Mouse (Mus musculus): ENCODE results near the gene Yipf1. TPM values are rescaled to one million over a fixed set of nuclear protein-coding genes. Genes with fewer than 3 reads are reported as not detected.

Yipf1 gene
- polyA plus RNA-seq, 1 experiment, result 37.3 TPM

DNA sequence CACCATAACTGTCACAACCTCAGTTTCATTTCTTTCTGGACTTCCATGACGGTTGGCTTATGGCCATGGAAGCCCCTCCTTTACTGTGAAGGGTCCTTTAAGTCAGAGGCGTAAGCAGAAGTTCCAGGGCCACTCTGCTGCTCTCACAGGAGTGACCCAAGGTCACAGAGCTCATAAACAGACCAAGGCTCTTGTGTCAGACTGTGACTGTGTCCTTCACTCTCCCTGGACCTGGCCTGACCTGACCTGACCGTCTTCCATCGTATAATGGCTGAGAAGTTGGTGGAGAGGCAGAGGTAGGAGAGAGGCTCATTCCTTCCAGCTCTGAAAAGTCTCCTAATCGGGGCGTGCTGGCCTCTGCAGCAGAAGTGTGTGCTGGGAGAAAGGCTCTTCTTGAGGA is 33.1 kb downstream of the Yipf1 start:
- Histone ChIP-seq H3K4me2 (ENCODE audit: low read depth) (no peak overlapping the region), H3ac (ENCODE audit: control insufficient read depth, insufficient read length) (no peak overlapping the region), H3K27me3 (ENCODE audit: control insufficient read depth, insufficient read depth, insufficient read length) (no peaks in the 10 kb centered on the region), H3K79me2 (ENCODE audit: control insufficient read depth, insufficient read depth) (no peaks in the 10 kb centered on the region), H3K36me3 (ENCODE audit: control insufficient read depth, insufficient read depth) (peaks cover 5% of the 10 kb centered on the region), H3K4me3 (no peak overlapping the region)
- TF ChIP-seq TCF12 (IDR thresholded peaks at IDR 0.05; ENCODE audit: insufficient read depth, poor library complexity, severe bottlenecking) (no peak), MYOG (IDR thresholded peaks at IDR 0.05; ENCODE audit: control insufficient read depth in 1 of 3, insufficient read depth in 1 of 3, insufficient read length in 2 of 3, low read depth in 2 of 3) (no peak), REST (IDR thresholded peaks at IDR 0.05; ENCODE audit: insufficient read depth, insufficient read length) (no peak), CEBPB (IDR thresholded peaks at IDR 0.05; ENCODE audit: insufficient read depth, poor library complexity, severe bottlenecking) (no peak), SRF (IDR thresholded peaks at IDR 0.05; ENCODE audit: control insufficient read depth, insufficient read length, low read depth) (no peak), MYOD1 (IDR thresholded peaks at IDR 0.05; ENCODE audit: control insufficient read depth in 1 of 3, insufficient read length in 2 of 3, low read depth in 2 of 3) (no peak), E2F4 (IDR thresholded peaks at IDR 0.05; ENCODE audit: insufficient read depth) (no peak), POLR2AphosphoS2 (IDR thresholded peaks at IDR 0.05; ENCODE audit: insufficient read length, low read depth) (no peak), TCF3 (IDR thresholded peaks at IDR 0.05; ENCODE audit: insufficient read length, low read depth) (no peak), POLR2A (IDR thresholded peaks at IDR 0.05; ENCODE audit: insufficient read length, low read depth) (no peak), USF1 (IDR thresholded peaks at IDR 0.05; ENCODE audit: low read depth) (no peak), MAX (IDR thresholded peaks at IDR 0.05; ENCODE audit: low read depth) (no peak)

DNA sequence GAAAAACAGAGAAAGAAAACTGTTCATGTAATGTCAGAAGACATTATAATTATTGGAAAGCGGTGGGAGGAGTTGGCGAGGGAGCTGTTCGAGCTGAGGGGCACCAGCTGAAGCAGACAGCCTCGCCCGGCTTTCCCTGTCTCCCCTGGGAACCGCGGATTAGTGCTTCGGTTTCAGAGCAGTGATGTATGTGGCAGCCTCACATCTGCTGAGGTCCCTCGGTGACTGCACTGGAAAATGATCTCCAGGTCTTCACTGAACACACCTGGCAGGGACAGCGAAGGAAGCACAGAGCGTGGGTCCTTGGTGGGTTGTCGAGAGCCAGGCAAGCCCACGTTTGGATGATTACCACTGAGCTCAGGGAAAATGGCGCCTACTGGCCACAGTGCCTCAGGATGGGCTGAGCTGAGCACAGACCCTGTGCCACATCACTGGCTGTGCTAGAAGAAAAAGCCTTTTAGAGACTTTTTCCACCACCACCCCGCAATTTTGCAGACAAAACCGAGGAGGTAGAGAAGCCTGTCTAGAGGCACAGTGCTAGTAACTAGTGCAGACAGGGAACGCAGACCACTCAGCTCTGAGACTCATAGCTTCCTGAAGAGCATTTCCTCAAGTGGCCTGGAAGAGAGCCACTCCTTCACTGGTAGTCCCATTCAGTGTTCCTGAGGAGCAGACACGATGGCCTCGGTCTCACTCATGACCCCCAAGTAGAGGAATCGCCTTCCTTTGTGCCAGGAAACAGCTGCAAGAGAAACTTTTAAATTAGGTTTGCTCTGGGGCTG is 34.6 kb downstream of the Yipf1 start:
- Histone ChIP-seq H3ac (ENCODE audit: control insufficient read depth, insufficient read length) (no peak overlapping the region), H3K36me3 (ENCODE audit: control insufficient read depth, insufficient read depth) (no peaks in the 10 kb centered on the region), H3K27me3 (ENCODE audit: control insufficient read depth, insufficient read depth, insufficient read length) (no peaks in the 10 kb centered on the region), H3K79me2 (ENCODE audit: control insufficient read depth, insufficient read depth) (no peaks in the 10 kb centered on the region), H3K4me3 (no peak overlapping the region), H3K4me2 (ENCODE audit: low read depth) (no peak overlapping the region)
- no peak for TF ChIP-seq TCF3 (IDR thresholded peaks at IDR 0.05; ENCODE audit: insufficient read length, low read depth)
- no peak for TF ChIP-seq REST (IDR thresholded peaks at IDR 0.05; ENCODE audit: insufficient read depth, insufficient read length)
- TF ChIP-seq CEBPB (IDR thresholded peaks at IDR 0.05; ENCODE audit: insufficient read depth, poor library complexity, severe bottlenecking), result no peak
- no peak for TF ChIP-seq MAX (IDR thresholded peaks at IDR 0.05; ENCODE audit: low read depth)
- TF ChIP-seq SRF (IDR thresholded peaks at IDR 0.05; ENCODE audit: control insufficient read depth, insufficient read length, low read depth), result no peak
- no peak for TF ChIP-seq MYOG (IDR thresholded peaks at IDR 0.05; ENCODE audit: control insufficient read depth in 1 of 3, insufficient read depth in 1 of 3, insufficient read length in 2 of 3, low read depth in 2 of 3)
- no peak for TF ChIP-seq MYOD1 (IDR thresholded peaks at IDR 0.05; ENCODE audit: control insufficient read depth in 1 of 3, insufficient read length in 2 of 3, low read depth in 2 of 3)
- TF ChIP-seq E2F4 (IDR thresholded peaks at IDR 0.05; ENCODE audit: insufficient read depth), result no peak
- TF ChIP-seq TCF12 (IDR thresholded peaks at IDR 0.05; ENCODE audit: insufficient read depth, poor library complexity, severe bottlenecking), result no peak
- TF ChIP-seq POLR2AphosphoS2 (IDR thresholded peaks at IDR 0.05; ENCODE audit: insufficient read length, low read depth), result no peak
- no peak for TF ChIP-seq POLR2A (IDR thresholded peaks at IDR 0.05; ENCODE audit: insufficient read length, low read depth)
- TF ChIP-seq USF1 (IDR thresholded peaks at IDR 0.05; ENCODE audit: low read depth), result no peak

DNA sequence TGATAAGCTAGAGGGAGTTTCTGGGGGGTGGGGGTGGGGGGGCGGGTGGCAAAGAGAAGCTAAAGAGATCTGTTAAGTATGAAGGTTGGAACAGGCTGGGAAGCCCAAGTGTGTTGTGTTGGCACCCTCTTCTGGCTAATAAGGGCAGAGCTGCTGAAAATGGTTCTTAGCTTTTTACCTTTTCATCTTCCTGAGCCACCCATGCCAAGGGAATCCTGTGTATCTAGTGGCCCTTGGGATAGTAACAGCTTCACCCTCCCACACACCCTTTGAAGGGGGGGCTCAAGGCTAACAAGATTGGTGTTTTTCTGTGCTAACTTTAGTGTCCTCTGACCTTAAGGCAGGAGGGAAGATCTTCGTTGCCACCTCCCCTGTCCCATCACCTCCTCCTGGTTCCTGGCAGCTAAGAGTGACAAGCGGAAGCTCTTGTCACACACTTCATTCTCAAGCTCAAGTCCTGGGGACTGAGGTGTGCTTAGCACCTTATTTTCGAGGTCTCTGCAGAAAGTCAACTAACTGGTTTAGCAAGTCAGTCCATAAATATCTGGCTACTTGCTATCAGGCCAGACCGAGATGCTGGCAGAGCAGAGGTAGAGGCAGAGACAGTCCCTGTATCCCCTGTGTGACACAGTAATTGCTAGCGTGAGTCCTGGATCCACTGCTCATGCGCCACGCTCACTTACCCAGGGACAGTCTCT is 35.3 kb downstream of the Yipf1 start:
- Histone ChIP-seq H3K4me2 (ENCODE audit: low read depth) (no peak overlapping the region), H3K36me3 (ENCODE audit: control insufficient read depth, insufficient read depth) (no peaks in the 10 kb centered on the region)

DNA sequence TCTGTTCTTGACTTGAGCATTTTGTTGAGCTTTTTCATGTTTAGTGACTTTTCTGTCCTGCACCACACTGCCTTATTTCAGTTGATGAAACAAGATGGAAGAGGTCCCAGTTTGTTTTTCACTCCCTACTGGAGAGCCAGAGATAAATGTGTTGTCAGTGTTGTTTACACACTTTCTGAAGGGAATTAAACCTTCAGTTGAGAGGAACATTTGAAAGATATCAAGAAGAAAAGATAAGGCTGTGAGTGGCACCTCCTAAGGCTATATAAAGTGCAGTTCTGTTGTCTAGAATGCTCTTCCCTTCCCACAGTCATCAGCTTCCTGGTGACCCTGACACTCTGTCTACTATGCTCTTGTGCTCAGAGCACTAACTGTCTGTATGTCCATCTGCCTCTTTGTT is 37.2 kb downstream of the Yipf1 start:
- Histone ChIP-seq H3K4me2 (ENCODE audit: low read depth) (no peak overlapping the region), H3K79me2 (ENCODE audit: control insufficient read depth, insufficient read depth) (no peaks in the 10 kb centered on the region), H3ac (ENCODE audit: control insufficient read depth, insufficient read length) (no peak overlapping the region), H3K36me3 (ENCODE audit: control insufficient read depth, insufficient read depth) (no peaks in the 10 kb centered on the region), H3K27me3 (ENCODE audit: control insufficient read depth, insufficient read depth, insufficient read length) (no peaks in the 10 kb centered on the region), H3K4me3 (no peak overlapping the region)
- no peak for TF ChIP-seq TCF3 (IDR thresholded peaks at IDR 0.05; ENCODE audit: insufficient read length, low read depth)
- TF ChIP-seq TCF12 (IDR thresholded peaks at IDR 0.05; ENCODE audit: insufficient read depth, poor library complexity, severe bottlenecking), result no peak
- no peak for TF ChIP-seq CEBPB (IDR thresholded peaks at IDR 0.05; ENCODE audit: insufficient read depth, poor library complexity, severe bottlenecking)
- no peak for TF ChIP-seq POLR2AphosphoS2 (IDR thresholded peaks at IDR 0.05; ENCODE audit: insufficient read length, low read depth)
- TF ChIP-seq POLR2A (IDR thresholded peaks at IDR 0.05; ENCODE audit: insufficient read length, low read depth), result no peak
- TF ChIP-seq MAX (IDR thresholded peaks at IDR 0.05; ENCODE audit: low read depth), result no peak
- no peak for TF ChIP-seq E2F4 (IDR thresholded peaks at IDR 0.05; ENCODE audit: insufficient read depth)
- TF ChIP-seq USF1 (IDR thresholded peaks at IDR 0.05; ENCODE audit: low read depth), result no peak

More for the DNA sequence above, 35.3 kb downstream of the Yipf1 start:
- Histone ChIP-seq H3K4me3 (no peak overlapping the region), H3K27me3 (ENCODE audit: control insufficient read depth, insufficient read depth, insufficient read length) (no peaks in the 10 kb centered on the region), H3K79me2 (ENCODE audit: control insufficient read depth, insufficient read depth) (no peaks in the 10 kb centered on the region), H3ac (ENCODE audit: control insufficient read depth, insufficient read length) (no peak overlapping the region)
- no peak for TF ChIP-seq MYOG (IDR thresholded peaks at IDR 0.05; ENCODE audit: control insufficient read depth in 1 of 3, insufficient read depth in 1 of 3, insufficient read length in 2 of 3, low read depth in 2 of 3)
- TF ChIP-seq POLR2AphosphoS2 (IDR thresholded peaks at IDR 0.05; ENCODE audit: insufficient read length, low read depth), result no peak
- TF ChIP-seq SRF (IDR thresholded peaks at IDR 0.05; ENCODE audit: control insufficient read depth, insufficient read length, low read depth), result no peak
- TF ChIP-seq USF1 (IDR thresholded peaks at IDR 0.05; ENCODE audit: low read depth), result no peak
- no peak for TF ChIP-seq MYOD1 (IDR thresholded peaks at IDR 0.05; ENCODE audit: control insufficient read depth in 1 of 3, insufficient read length in 2 of 3, low read depth in 2 of 3)
- TF ChIP-seq REST (IDR thresholded peaks at IDR 0.05; ENCODE audit: insufficient read depth, insufficient read length), result no peak
- TF ChIP-seq TCF3 (IDR thresholded peaks at IDR 0.05; ENCODE audit: insufficient read length, low read depth), result no peak
- no peak for TF ChIP-seq E2F4 (IDR thresholded peaks at IDR 0.05; ENCODE audit: insufficient read depth)
- TF ChIP-seq MAX (IDR thresholded peaks at IDR 0.05; ENCODE audit: low read depth), result no peak
- TF ChIP-seq CEBPB (IDR thresholded peaks at IDR 0.05; ENCODE audit: insufficient read depth, poor library complexity, severe bottlenecking), result no peak
- no peak for TF ChIP-seq POLR2A (IDR thresholded peaks at IDR 0.05; ENCODE audit: insufficient read length, low read depth)
- TF ChIP-seq TCF12 (IDR thresholded peaks at IDR 0.05; ENCODE audit: insufficient read depth, poor library complexity, severe bottlenecking), result no peak
